Mouse (Mus musculus) small intestine, adult 2 months (tissue): ENCODE measurements at regions not wholly inside any gene's neighbourhood (a gene's known extent, or its start where the extent isn't known, plus 50 kb on each side); places are given as distances from the start of the nearest gene placed in this dataset.

Experiments
- CTCF ChIP-seq: fragments of 200-500 bp; IDR thresholded peaks from 2 replicates; pipeline ENCODE4 v1.5.1; 2012; ENCODE audit warnings: low read depth, mild to moderate bottlenecking, control low read depth, inconsistent platforms, low read length, moderate library complexity, mixed read lengths; ENCODE audit not compliant: insufficient replicate concordance, insufficient read length; ENCODE audit errors: extremely low read depth
- POLR2A ChIP-seq: fragments of 200-500 bp; IDR thresholded peaks from 2 replicates; pipeline ENCODE4 v1.6.1; 2012; ENCODE audit warnings: low read depth, mild to moderate bottlenecking, control low read depth, inconsistent platforms, low read length, moderate library complexity

DNA sequence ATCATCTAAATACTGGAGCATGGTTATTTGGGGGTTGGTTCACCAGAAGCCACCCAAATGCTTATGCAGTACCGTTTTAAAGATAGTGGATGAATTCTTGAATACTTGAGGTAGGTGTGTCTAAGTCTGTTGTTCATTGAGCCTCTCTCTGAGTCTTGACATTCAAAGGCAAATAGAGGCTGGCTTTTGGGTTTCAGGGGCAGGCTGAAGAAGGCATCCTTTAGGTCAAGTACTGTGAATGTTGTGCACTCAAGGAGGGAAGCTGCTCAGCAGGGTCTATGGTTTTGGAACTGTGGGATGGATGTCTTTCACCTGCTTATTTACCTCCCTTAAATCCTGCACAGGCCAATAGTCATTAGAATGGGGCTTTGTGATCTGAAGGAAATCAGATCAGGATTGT is 1089.6 kb downstream of the 9330182O14Rik start:
- TF ChIP-seq CTCF (no peak), POLR2A (no peak)
